Mouse (Mus musculus) ES-E14 (cell line): ENCODE results near the gene Htr6.

Experiments
- MAFK ChIP-seq: IDR thresholded peaks from 2 replicates; pipeline ENCODE4 v1.6.1; 2014; ENCODE audit warnings: mild to moderate bottlenecking, low read depth, low read length, inconsistent platforms; ENCODE audit not compliant: insufficient read depth
- ZC3H11A ChIP-seq: IDR thresholded peaks from 2 replicates; pipeline ENCODE4 v1.6.1; 2012; ENCODE audit warnings: low read depth, mild to moderate bottlenecking, inconsistent platforms, low read length, borderline replicate concordance

GRCm38 (mm10) chr4:139116356-139117063 lies 41.1 kb upstream of the Htr6 start:
- no peak for TF ChIP-seq MAFK
- no peak for TF ChIP-seq ZC3H11A
